8 mouse cellular contexts compared by ENCODE assay signal in the genomic region with DNA sequence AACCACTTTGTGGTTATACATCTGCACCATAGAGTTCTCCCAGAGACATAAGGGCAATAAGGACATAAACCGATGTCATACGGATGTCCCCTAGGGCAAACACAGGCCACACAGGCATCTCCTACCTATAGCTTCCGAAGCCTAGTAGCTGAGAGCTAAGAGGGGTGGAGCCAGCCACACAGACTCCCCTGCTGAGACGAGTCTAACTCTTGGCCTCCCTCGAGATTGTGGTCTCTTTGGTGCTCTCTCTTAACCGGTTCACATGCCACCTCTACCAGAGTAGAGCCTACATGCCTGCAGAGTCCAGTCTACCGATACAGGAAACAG. TPM values are rescaled to one million over a fixed set of nuclear protein-coding genes. Genes with fewer than 3 reads are reported as not detected.
DNase-seq lines count a peak whose midpoint lies in the region; ATAC-seq and TF ChIP-seq lines count a peak whose summit lies in the region.

No protein-coding gene starts in this region.

- no peak overlapping the region for H3K27ac ChIP-seq in forebrain, embryonic 16.5 days (ENCODE audit: low read length)
- peak overlapping the region; percentile 90 for H3K27ac ChIP-seq in liver, postnatal 0 days (ENCODE audit: low read depth)

- no peak for TF ChIP-seq CTCF in liver, postnatal 0 days (IDR thresholded peaks at IDR 0.05; ENCODE audit: low read depth)

- DNase-seq in embryo, embryonic 10.5 days (ENCODE audit: low spot score), result peak; percentile 35
- DNase-seq in embryo, embryonic 11 days, result no peak
- DNase-seq in liver, postnatal 0 days, result no peak
- no peak for DNase-seq in urinary bladder, postnatal 36 days (ENCODE audit: low spot score in 2 of 2)
- no peak for DNase-seq in left cerebral cortex, adult 9 months (ENCODE audit: low spot score in 2 of 2)
- DNase-seq in cerebellum, adult 8-10 months, result no peak

- 13% methylated on average over 7 of the region's 7 CpGs for WGBS in forebrain, embryonic 16.5 days
- 6% methylated on average over 7 of the region's 7 CpGs for WGBS in liver, postnatal 0 days (ENCODE audit: insufficient replicate concordance)

- peak overlapping the region; percentile 71 for H3K4me3 ChIP-seq in forebrain, embryonic 16.5 days (replicated peaks; ENCODE audit: low read length)
- peak overlapping the region; percentile 76 for H3K4me3 ChIP-seq in liver, postnatal 0 days (ENCODE audit: low read depth, low read length)

- ATAC-seq in CD4-positive, CD25-positive, alpha-beta regulatory T cell, adult 4 months, result peak; percentile 38
- ATAC-seq in forebrain, embryonic 16.5 days, result no peak
- peak; percentile 17 for ATAC-seq in liver, postnatal 0 days

- no peak for TF ChIP-seq EP300 in liver, postnatal 0 days (IDR thresholded peaks at IDR 0.05; ENCODE audit: low read depth)

- H3K27me3 ChIP-seq in forebrain, embryonic 16.5 days (replicated peaks; ENCODE audit: control insufficient read depth, insufficient read depth, low read length), result no peaks in the 10 kb centered on the region
- no peaks in the 10 kb centered on the region for H3K27me3 ChIP-seq in liver, postnatal 0 days (ENCODE audit: insufficient read depth, low read length)

- H3K9ac ChIP-seq in forebrain, embryonic 16.5 days (replicated peaks; ENCODE audit: low read depth, low read length), result peak overlapping the region; percentile 68; the same call in 1 of the 2 replicates
- peak overlapping the region; percentile 83 for H3K9ac ChIP-seq in liver, postnatal 0 days (replicated peaks)

- H3K36me3 ChIP-seq in forebrain, embryonic 16.5 days (ENCODE audit: control insufficient read depth, insufficient read depth), result no peaks in the 10 kb centered on the region
- H3K36me3 ChIP-seq in liver, postnatal 0 days (replicated peaks; ENCODE audit: insufficient read depth, low read length), result peaks cover 4% of the 10 kb centered on the region; the same call in 1 of the 2 replicates

- H3K4me2 ChIP-seq in forebrain, embryonic 16.5 days (ENCODE audit: low read length), result peak overlapping the region; percentile 98
- peak overlapping the region; percentile 96 for H3K4me2 ChIP-seq in liver, postnatal 0 days (ENCODE audit: low read depth, low read length)

- H3K9me3 ChIP-seq in forebrain, embryonic 16.5 days (ENCODE audit: control insufficient read depth, low read length), result no peaks in the 10 kb centered on the region
- H3K9me3 ChIP-seq in liver, postnatal 0 days (ENCODE audit: low read length), result no peaks in the 10 kb centered on the region

- peaks cover 11% of the 10 kb centered on the region for H3K4me1 ChIP-seq in forebrain, embryonic 16.5 days (replicated peaks; ENCODE audit: control insufficient read depth, insufficient read depth, low read length)
- H3K4me1 ChIP-seq in liver, postnatal 0 days (ENCODE audit: insufficient read depth), result peaks cover 23% of the 10 kb centered on the region

RNA-seq across cellular contexts. Expression of a gene that starts 1.1 kb away (rescaled TPM):
- 1 to 10 TPM; 2.7 to 5.5 TPM for polyA plus RNA-seq in CD4-positive, CD25-positive, alpha-beta regulatory T cell, adult 4 months (2017; shearing (Covaris generic))
- polyA plus RNA-seq in forebrain, embryonic 16.5 days (2015; fragmentation: Nextera tagmentation; extraction: Ambion mirVana), result 12.1 and 17.3 TPM in 2 replicates
- polyA plus RNA-seq in liver, postnatal 0 days (2015; fragmentation: Nextera tagmentation; extraction: Ambion mirVana), result 127 and 143 TPM in 2 replicates

RNA-seq across cellular contexts. Expression of a gene that starts 6.2 kb away (rescaled TPM):
- polyA plus RNA-seq in CD4-positive, CD25-positive, alpha-beta regulatory T cell, adult 4 months (2017; shearing (Covaris generic)), result 1 to 10 TPM; 3.4 to 6.8 TPM
- polyA plus RNA-seq in forebrain, embryonic 16.5 days (2015; fragmentation: Nextera tagmentation; extraction: Ambion mirVana), result 17.7 and 24.8 TPM in 2 replicates
- 2.7 and 3.4 TPM in 2 replicates for polyA plus RNA-seq in liver, postnatal 0 days (2015; fragmentation: Nextera tagmentation; extraction: Ambion mirVana)

RNA-seq across cellular contexts. Expression of a gene that starts 7.4 kb away (rescaled TPM):
- 100 to 1,000 TPM in 1 of 2 experiments, 10 to 100 TPM in 1; 82.7 to 124 TPM for polyA plus RNA-seq in CD4-positive, CD25-positive, alpha-beta regulatory T cell, adult 4 months (2017; shearing (Covaris generic))
- polyA plus RNA-seq in forebrain, embryonic 16.5 days (2015; fragmentation: Nextera tagmentation; extraction: Ambion mirVana), result 48.9 and 59.7 TPM in 2 replicates
- 64.8 and 72.5 TPM in 2 replicates for polyA plus RNA-seq in liver, postnatal 0 days (2015; fragmentation: Nextera tagmentation; extraction: Ambion mirVana)

RNA-seq across cellular contexts. Expression of a gene that starts 13.2 kb away (rescaled TPM):
- 1 to 10 TPM in 1 of 2 experiments, under 1 TPM in 1; 0.94 to 1.3 TPM for polyA plus RNA-seq in CD4-positive, CD25-positive, alpha-beta regulatory T cell, adult 4 months (2017; shearing (Covaris generic))
- 0.25 and 0.52 TPM in 2 replicates for polyA plus RNA-seq in forebrain, embryonic 16.5 days (2015; fragmentation: Nextera tagmentation; extraction: Ambion mirVana)
- polyA plus RNA-seq in liver, postnatal 0 days (2015; fragmentation: Nextera tagmentation; extraction: Ambion mirVana), result 0.33 and 0.54 TPM in 2 replicates

RNA-seq across cellular contexts. Expression of a gene that starts 22.8 kb away (rescaled TPM):
- 10 to 100 TPM; 19.1 to 47.0 TPM for polyA plus RNA-seq in CD4-positive, CD25-positive, alpha-beta regulatory T cell, adult 4 months (2017; shearing (Covaris generic))
- 15.8 and 20.3 TPM in 2 replicates for polyA plus RNA-seq in forebrain, embryonic 16.5 days (2015; fragmentation: Nextera tagmentation; extraction: Ambion mirVana)
- polyA plus RNA-seq in liver, postnatal 0 days (2015; fragmentation: Nextera tagmentation; extraction: Ambion mirVana), result 9.8 and 10.4 TPM in 2 replicates
